Mouse (Mus musculus): ENCODE results near the gene Rin3. TPM values are rescaled to one million over a fixed set of nuclear protein-coding genes. Genes with fewer than 3 reads are reported as not detected.

The Rin3 gene
- total RNA-seq, 2 experiments from 2014 or later = 23.1 to 26.1 TPM

GRCm38 (mm10) chr12:102324156-102324885 is 41.5 kb downstream of the Rin3 start:
- DNase-seq = no peak
- intact Hi-C loops (cut with DNase I) = no loop called here

DNA sequence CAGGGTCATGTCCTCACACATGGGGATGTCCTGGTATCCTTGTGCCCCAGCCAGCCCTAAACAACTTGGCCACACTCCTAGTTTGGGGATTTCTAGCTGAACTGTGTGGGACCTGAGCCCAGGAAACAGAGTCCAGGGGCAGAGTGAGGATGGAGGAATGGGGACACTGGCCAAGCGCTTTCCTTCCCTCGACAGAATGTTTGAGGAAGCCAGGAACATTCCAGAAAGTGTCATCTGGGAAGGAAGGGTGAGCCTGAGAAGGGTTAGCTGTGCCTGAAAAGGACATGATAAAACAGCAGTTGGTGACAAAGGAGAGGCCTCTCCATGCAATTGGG is 42.0 kb downstream of the Rin3 start:
- peak in 1 of 2 experiments; percentile 53 for DNase-seq
- intact Hi-C loops (cut with DNase I) = no loop called here

DNA sequence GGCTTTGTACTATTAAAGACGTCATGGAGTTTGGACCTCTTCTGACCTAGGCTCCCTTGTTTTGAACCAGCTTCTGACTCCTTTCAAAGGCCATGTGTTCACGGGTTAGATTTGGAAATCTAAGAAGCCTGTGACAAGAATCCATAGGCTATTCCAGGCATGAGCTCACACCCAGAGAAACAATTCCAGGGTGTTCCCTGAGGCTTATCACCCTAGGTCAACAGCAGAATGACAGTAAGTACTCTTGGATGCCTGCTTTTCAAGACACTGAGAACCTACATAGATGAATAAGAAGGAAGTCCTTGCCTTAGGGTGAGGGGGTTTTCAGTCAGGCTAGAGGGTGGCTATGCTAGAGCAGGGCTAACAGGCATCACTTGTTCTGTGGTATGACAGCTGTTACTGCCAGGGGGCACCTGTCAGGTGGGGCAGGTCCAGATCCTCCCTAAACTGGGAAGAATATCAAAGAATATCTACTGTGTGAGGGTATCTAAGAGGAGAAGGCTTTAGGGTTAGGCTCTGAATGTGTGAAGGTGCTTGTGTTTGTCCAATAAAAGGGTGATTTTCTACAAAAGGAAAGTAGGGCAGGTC is 44.0 kb downstream of the Rin3 start:
- intact Hi-C loops (cut with DNase I) = no loop called here

GRCm38 (mm10) chr12:102327525-102327924 is 44.7 kb downstream of the Rin3 start:
- intact Hi-C loops (cut with DNase I) = no loop called here

More for the DNA sequence above, 44.0 kb downstream of the Rin3 start:
- no peak for DNase-seq

GRCm38 (mm10) chr12:102328090-102328489 is 45.2 kb downstream of the Rin3 start:
- intact Hi-C loops (cut with DNase I) = no loop called here
- DNase-seq = no peak

More at GRCm38 (mm10) chr12:102327525-102327924, 44.7 kb downstream of the Rin3 start:
- peak in 1 of 2 experiments; percentile 25 for DNase-seq

DNA sequence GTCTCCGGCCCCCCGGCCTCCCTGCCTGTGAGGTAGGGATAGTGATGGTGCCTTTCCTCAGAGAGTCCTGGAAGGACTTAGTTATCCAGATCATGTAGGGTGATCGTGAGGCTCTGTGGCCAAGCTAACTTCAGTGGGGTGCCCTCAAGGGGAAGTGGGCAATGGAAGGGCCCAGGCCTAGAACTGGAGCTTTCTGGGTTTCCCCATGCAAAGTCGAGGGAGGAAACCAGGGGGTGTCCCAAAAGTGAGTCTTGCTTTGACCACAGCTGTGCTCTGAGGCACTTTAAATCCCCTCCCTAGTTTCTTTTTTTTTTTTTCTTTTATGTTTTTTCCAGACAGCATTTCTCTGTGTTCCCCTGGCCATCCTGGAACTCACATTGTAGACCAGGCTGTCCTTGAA is 47.3 kb downstream of the Rin3 start:
- DNase-seq = no peak
- intact Hi-C loops (cut with DNase I) = no loop called here

DNA sequence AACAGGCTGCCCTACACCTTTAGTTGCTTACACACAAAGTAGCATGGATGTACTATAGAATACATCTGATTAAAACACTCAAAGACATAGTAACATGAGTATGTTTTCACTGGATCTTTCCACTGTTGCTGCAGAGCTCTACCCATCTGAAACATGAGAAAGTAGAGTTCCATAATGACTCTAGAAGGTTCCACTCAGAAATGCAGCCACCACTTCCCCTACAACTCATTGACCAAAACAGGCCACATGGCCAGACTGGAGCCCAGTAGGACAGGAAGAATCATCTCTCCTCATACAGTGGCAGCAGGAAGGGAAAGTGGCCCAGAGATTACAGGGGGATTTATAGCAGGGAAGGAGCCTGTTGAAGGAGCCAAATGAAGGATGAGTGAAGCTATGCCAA is 47.9 kb downstream of the Rin3 start:
- DNase-seq = no peak
- intact Hi-C loops (cut with DNase I) = no loop called here

DNA sequence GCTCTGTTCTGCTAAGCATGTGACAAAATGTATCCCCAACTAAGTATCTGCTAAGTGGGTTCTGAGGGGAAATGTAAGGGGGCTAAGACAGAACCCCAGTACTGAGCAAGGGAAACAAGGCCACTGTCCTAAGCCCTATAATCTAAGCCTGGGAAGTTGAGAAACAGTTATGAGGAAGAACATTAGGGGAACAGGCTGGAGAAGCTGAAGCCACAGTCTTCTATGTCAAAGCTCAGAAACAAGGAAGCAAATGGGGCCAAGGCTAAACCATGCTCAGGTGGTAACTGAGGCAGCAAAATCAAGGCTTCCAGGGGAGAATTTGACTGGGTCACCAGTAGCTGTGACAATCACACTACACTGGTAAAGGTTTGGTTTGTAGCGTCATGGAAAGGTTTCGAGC is 50.3 kb downstream of the Rin3 start:
- intact Hi-C loops (cut with DNase I) = no loop called here
- DNase-seq = no peak

GRCm38 (mm10) chr12:102339085-102339484 is 56.2 kb downstream of the Rin3 start:
- intact Hi-C loops (cut with DNase I) = no loop called here
- DNase-seq = no peak

DNA sequence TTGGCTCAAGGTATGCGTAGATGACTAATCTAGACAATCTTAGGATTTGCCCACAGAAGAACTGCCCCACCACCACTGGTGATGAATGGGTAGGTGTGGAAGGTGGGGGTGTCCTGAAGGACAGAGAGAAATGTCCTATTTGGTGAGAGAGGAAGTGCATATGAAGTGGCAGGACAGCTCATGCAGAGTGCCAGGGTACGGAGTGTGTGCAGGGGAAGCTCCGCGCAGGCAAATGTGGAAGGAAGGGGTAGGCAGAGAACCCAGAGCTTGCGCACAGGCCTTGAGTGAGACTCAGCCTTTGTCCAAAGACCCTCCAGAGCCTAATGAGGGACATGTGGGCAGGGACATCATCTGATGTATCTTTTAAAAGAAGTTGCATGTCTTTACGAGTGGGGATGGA is 57.6 kb downstream of the Rin3 start:
- no peak for DNase-seq
- intact Hi-C loops (cut with DNase I) = no loop called here

DNA sequence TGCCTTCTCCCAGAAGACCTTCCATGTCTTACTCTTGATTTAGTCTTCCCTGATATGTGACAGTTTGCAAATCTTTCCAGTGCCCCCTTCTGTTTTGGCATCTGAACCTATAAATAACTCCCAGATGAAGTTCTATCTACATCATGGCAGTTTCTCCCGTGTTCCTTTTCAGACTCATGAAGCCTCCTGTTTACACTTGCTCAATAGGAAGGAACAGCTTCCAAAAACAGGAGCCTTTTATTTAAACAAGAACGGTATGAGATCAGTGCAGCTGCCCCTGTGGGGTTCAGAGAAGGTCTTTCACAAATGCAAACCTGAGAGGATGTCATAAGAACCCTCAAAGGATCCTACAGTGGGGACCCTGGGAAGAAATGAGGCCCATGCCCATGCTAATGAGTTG is 59.3 kb downstream of the Rin3 start:
- intact Hi-C loops (cut with DNase I) = loop anchor here (2.0 kb wide), 1 partner anchor 83 kb away; no protein-coding TSS in a partner anchor

DNA sequence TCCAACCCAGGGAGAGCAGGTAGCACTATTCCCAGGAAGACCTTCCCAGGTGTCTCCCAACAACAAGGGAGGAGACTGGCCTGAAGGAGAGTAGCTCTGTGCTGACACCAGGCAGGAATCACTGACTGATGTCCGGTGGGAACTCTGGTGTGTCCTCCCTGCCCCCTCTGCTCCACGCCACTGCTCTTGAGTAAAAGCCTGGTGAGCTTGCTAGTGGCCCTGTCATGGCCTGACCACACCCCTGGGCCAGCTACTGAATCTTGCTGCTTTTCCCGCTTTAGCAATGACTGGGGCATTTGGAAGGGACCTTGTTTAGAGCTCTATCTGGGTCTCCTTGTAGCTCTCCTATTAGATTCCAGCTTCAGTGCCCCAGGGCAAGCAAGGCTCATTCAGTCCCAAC is 59.8 kb downstream of the Rin3 start:
- intact Hi-C loops (cut with DNase I) = loop anchor here (2.0 kb wide), 1 partner anchor 84 kb away; no protein-coding TSS in a partner anchor
- DNase-seq = no peak

More for the DNA sequence above, 59.3 kb downstream of the Rin3 start:
- DNase-seq = no peak

GRCm38 (mm10) chr12:102345031-102345815 is 62.4 kb downstream of the Rin3 start:
- DNase-seq = no peak
- intact Hi-C loops (cut with DNase I) = no loop called here

- intact Hi-C loops (cut with DNase I) = no loop called here
Observed at GRCm38 (mm10) chr12:102346507-102346906, 63.7 kb downstream of the Rin3 start.

GRCm38 (mm10) chr12:102348447-102348846 is 65.6 kb downstream of the Rin3 start:
- no peak for DNase-seq
- intact Hi-C loops (cut with DNase I) = no loop called here

More at GRCm38 (mm10) chr12:102346507-102346906, 63.7 kb downstream of the Rin3 start:
- peak; percentile 50 to 70 for DNase-seq

GRCm38 (mm10) chr12:102350997-102351396 is 68.1 kb downstream of the Rin3 start:
- intact Hi-C loops (cut with DNase I) = no loop called here
- no peak for DNase-seq

DNA sequence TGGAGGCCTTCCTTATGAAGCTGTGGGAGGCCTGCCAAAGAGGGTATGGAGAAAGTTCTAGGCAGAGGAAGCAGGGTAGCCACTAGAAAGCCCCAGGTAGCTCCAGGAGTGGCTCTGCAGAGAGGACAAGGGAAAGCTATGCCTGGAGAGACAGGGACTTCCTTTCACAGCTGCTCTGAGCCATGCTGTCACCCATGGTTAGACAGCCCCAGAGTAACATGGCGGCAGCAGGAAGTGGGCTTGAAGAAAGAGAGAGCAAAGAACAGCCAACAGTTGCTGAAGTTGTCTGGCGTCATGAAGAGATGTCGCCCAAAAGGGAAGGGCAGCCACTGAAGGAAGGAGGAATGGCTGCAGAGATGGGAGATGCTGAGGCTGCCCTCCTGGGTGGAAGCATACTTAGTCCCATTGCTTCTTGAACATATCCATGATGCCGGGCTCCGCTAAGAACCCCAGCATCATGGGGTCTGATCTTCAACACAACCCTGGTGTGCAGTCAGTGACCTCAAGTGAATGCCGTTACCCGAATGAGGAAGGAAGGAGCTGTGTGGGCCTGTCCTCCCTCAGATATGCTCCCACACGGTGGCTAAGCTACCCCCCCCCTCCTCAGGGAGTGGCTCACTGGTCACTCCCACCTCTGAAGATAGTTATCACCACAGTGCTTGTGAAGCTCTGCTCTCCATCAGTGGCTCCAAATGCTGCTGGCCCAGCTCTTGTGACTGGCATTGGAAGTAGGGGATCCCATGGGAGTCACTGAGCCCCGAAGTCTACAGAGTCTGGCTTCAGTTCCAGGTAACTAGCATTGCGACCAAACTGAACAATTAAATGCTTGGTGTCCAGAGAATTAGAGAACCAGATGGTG is 71.5 kb downstream of the Rin3 start:
- intact Hi-C loops (cut with DNase I) = no loop called here

GRCm38 (mm10) chr12:102355784-102356183 is 72.9 kb downstream of the Rin3 start:
- intact Hi-C loops (cut with DNase I) = no loop called here
- DNase-seq = no peak

More for the DNA sequence above, 71.5 kb downstream of the Rin3 start:
- no peak for DNase-seq

GRCm38 (mm10) chr12:102356781-102357180 is 73.9 kb downstream of the Rin3 start:
- intact Hi-C loops (cut with DNase I) = no loop called here
- no peak for DNase-seq

- intact Hi-C loops (cut with DNase I) = no loop called here
- DNase-seq = no peak
Observed at GRCm38 (mm10) chr12:102359390-102359789, 76.5 kb downstream of the Rin3 start.
